Mouse (Mus musculus): ENCODE data around the gene Fam186b.
"Not testable (repeated sequence)": the region's sequence is repeated elsewhere in the genome, so short reads cannot be mapped to it uniquely, and the experiment has no call there.

The Fam186b gene

DNA sequence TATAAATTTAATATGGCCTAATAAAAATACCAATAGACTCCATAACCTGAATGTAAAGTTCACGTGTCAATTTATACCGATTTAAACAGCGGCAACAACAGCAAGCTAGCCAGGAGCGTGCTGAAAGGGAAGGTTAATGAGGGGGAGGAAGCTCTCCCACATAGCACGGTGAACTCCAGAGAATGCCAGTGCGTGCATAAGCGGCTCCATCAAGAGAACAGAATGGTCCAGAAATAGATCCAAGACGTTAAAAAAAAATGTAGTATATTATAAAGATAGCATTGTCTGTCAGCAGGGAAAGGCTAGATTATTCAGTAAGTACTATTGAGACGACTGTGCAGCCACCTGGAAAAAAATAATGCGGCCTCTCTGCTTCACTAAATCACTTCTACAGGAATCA is 33.0 kb downstream of the Fam186b start:
- in situ Hi-C loops (cut with MboI, MseI), result no loop called here

DNA sequence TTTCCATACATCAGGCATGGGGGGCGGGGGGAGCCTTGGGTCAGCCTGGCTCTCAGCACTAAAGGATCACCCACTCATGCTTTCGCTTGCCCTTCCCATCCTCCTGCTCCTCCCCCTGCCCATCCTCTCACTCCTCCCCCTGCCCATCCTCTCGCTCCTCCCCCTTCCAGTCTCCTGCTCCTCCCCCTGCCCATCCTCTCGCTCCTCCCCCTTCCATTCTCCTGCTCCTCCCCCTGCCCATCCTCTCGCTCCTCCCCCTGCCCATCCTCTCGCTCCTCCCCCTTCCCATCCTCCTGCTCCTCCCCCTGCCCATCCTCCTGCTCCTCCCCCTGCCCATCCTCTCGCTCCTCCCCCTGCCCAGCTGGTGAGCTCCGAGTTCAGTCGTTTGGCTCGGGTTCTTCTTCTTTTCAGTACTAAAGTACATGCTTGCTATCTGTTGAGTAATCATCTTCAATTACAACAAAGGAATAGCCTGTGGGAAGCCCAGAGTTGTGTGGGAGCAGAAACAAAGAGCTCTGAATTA is 35.9 kb downstream of the Fam186b start:
- in situ Hi-C loops (cut with MboI, MseI), result no loop called here

DNA sequence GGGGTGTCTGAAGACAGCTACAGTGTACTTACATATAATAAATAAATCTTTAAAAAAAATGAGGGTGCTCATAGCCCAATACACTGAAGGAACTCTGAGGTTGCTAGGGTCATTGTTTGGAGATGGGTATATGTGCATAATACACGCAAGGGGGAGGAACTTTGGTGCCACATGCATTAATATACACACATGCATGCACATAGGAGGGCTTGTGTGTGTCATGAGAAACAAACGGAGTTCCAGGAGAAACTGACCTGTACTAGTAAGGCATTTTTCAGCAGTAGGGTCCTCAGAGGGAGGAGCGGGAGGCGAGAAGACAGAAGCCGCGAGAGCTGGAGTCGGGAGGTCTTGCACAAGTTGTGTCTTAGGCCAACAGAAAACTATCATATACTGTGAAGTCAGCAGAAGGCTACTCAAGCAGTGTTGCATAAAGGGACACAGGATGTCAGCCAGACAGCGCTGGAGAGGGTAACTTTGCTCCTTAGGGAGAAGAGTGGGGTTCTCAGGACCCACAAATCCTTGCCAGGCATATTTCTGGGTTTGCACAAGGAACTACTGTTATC is 36.4 kb downstream of the Fam186b start:
- in situ Hi-C loops (cut with MboI, MseI), result no loop called here

DNA sequence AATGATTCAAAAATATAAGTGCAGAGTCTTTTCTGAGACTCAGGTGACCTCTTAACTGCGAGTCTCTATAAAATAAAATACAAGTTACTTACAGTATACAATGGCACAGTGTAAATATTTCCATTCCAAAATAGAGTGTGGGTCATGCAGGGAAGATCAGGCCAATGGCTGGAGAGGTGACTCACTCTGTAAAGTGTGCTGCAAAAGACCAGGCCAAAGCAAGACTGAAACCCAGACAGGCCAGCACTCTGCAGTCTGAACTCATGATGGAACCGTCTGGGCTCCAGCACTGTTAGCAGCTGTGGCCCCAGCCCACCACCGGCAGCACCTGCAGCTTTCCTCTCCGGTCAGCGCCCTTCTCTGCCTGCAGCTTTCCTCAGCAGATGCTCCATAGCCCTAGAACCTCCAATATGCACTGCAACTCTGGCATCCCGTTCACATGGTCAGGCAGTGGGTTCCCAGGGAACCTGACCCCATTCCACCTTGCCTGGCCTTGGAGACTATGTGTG is 40.4 kb downstream of the Fam186b start:
- in situ Hi-C loops (cut with MboI, MseI), result no loop called here

DNA sequence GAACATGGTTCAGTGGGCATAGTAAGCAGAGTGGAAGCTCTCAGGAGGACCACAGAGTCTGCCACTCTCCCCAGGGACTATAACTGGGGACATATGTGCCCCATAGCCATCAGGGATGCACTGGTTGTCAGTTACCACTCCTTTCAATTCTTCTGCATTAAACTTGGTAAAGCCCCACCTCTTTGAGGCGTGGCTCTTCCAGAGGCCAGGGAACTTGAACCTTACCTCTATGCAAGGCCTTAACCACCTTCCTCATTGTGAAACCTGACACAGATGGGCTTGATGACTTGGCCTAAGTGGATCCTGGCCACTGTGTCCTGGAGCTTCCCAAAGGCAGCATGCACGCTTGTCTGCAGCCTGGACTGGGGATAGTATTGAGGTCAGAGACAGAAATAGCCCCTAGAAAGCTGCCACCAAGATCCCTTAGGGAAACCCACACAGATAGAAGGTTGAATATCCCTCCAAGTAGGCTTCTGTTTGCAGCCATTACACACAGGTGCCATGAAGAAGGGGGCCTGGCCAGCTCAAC is 41.1 kb downstream of the Fam186b start:
- in situ Hi-C loops (cut with MboI, MseI), result no loop called here

DNA sequence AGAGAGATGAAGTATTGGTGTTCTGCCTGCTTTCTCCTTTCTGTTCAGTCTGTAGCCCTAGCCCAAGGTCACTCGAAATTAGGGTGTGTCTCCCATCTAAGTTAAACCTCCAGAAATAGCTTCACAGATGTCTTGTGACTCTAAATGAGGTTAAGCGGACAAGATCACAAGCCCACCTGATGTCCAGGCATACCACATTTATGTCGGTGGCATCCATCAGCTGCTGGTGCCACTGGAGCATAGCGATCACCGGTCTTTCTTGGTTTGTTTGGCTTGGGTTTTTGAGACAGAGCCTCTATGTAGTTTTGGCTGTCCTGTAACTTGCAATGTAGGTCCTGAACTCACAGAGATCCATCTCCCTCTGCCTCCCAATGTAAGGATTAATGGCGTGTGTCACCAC is 41.9 kb downstream of the Fam186b start:
- in situ Hi-C loops (cut with MboI, MseI), result no loop called here

DNA sequence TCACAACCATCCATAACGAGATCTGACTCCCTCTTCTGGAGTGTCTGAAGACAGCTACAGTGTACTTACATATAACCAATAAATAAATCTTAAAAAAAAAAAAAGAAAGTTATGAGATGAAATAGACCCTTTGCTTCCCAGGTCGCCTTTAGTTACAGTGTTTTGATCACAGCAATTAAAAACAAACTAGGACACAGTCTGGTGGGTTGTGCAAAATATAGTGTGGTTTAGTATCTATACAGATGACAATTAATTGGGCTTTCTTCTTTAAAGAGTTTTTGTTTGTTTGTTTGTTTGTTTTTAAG is 42.6 kb downstream of the Fam186b start:
- in situ Hi-C loops (cut with MboI, MseI), result not testable (repeated sequence)

DNA sequence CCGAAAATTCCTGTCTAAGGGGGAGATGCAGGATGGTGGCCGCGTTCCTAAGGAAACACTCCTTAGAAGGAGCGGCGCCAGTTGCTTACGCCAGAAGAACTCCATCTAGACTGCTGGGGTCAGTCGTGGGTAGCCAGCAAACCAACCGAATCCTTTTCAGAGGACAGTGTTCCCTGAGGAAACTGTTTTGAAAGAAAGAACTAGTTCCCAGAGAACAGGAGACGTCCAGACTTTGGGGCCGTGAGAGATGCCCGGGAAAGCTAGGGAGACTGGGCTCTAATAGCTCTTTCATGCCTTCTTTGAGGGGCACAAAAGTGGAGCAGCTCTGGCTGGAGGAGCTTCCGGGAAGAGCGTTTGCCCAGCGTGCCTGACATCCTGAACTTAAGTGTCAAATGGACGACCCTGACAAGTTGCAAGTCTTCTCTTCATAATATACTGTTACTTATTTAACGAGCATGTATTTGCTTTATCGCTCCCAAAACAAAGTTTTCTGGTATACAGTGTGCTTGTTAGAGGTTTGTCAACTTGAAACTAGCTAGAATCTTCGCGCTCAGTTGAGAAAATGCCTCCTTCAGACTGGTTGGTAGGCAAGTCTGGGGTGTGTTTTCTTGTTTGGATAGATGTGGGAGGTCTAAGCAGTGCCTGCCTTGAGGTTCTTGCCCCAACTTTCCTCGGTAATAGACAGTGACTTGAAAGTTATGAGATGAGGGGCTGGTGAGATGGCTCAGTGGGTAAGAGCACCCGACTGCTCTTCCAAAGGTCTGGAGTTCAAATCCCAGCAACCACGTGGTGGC is 43.1 kb downstream of the Fam186b start:
- in situ Hi-C loops (cut with MboI, MseI), result no loop called here

DNA sequence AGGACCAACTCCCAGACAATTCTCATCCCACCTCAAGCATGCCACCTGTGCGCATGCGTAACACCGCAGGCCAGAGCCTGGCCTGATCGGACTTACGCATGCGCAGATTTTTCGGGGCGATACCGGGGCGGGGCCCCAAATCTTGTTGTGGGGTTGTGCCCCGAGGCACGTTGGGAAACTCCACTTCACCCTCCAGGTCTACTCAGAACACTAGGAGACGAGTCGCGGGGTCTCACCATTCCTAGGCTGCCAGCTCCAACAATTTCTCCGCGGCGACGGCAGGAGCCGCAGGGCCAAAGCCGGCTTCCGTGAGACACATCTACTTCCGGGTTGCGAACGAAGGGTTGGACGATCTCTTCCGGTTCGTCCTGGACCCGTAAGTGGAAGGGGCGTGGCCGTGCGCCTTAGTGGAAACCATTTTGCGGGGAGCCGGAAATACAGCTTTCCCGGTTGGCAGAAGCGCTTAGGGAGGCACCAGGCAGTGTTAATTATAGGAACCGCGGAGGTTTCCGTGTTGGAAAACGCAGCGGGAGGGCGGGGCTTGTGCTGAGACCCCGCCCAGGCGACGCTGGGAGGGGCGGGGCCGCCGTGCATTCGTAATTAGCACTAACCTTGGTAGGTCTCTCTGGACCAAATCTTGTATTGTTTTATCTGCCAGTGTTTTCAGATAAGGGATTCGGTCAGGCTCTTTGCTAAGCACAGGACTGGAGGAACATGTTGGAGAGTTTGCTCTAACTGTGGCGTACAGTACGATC is 43.9 kb downstream of the Fam186b start, which contains the start of gene Mcrs1:
Gene Mcrs1 (minus strand): TSS at position 336 of the 755 bp plus-strand sequence.
- in situ Hi-C loops (cut with MboI, MseI), result no loop called here

DNA sequence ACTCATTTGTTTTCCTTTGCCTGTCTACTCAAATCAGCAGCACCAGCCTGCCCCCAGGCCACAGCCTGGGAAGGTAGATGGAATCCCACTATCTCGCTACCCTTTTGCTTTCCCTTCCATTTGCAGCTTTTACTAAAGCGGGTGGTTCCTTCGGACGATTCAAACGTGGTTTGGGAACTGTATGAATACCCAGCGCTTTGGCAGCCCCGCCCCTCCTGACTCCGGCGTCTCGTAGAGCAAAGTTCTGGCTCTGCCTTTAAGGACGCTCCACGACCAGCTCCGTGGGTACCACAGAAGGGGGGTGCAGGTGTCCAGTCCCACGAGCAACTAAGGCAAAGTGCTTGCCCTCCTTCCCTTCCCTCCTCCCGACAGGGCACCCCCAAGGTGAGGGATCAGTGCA is 44.6 kb downstream of the Fam186b start:
- in situ Hi-C loops (cut with MboI, MseI), result not testable (repeated sequence)

DNA sequence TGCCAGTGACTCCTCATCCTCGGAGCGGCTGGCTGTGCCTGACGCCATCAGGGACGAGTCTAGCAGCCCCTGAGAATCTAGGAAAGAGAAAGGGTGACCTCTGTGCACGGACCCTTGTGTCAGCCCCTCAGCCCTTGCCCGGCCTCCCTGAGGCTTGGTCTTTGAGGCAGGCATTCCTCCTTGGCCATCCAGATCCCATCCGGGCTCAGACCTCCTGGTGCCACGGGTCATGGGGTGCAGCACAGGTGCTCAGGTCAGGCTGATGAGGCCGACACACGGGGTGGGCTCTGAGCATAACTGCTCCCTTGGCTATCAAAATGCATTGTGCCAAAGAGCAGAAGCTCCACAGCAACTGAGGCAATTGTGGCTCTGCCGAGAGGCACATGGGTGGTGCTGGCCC is 45.8 kb downstream of the Fam186b start:
- in situ Hi-C loops (cut with MboI, MseI), result loop anchor here (10.0 kb wide), 1 partner anchor 315 kb away; the partner anchor contains the start of gene Tuba1b

DNA sequence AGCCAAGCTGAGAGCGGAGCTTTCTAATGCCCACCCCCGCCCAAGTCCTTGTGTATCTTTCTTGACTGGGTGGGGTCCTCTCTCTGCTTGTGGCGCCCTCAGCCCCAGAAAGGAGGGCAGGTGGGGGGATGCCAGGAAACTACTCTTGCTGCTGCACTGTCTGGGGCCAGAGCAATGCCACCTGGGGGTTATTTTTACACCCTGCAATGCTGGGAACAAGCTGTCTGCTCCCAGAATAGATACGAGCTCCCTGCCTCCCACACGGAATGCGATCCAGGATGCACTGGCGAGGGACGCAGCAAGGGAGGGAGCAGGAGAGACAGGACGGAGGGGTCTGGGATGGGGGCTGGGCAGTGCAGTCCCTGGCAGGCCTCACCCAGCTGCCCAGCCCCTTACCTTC is 46.7 kb downstream of the Fam186b start:
- in situ Hi-C loops (cut with MboI, MseI), result loop anchor here (10.0 kb wide), 1 partner anchor 314 kb away; the partner anchor contains the start of gene Tuba1b

DNA sequence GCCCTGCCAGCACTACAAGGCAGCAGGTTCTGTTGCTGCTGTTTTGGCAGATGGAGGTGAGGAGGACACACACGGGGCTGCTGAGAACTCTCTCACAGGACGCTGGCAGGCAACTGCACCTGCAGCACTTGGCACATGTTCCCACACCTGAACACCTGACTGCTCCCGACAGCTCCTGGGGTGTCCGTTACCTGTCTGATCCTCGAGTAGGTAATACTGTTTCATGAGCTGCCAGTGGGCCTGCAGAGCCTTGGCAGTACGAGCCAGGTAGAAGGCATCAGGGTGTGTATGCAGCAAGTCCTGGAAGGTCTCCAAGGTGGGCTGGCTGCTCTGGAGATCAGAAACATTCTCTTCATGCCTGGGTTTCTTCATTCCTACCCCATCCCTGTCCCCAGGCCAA is 49.0 kb downstream of the Fam186b start:
- in situ Hi-C loops (cut with MboI, MseI), result loop anchor here (10.0 kb wide), 1 partner anchor 312 kb away; the partner anchor contains the start of gene Tuba1b

DNA sequence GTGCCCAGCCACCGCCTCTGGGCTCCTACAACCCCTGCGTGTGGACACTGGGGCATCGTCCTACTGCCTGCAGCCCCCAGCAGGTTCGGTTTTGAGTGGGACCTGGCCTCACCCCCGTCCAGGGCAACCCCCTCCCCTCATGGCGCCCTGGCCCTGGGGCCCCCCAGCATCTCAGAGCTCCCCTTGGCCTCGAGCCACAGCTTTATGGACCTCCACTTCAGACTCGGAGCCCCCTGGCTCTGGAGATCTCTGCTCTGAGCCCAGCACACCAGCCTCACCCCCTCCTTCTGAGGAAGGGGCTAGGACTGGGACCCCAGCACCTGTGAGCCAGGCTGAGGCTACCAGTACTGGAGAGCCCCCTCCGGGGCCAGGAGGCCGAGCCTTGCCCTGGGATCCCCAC is 53.6 kb downstream of the Fam186b start:
- in situ Hi-C loops (cut with MboI, MseI), result loop anchor here (10.0 kb wide), 1 partner anchor 307 kb away; the partner anchor contains the start of gene Tuba1b

DNA sequence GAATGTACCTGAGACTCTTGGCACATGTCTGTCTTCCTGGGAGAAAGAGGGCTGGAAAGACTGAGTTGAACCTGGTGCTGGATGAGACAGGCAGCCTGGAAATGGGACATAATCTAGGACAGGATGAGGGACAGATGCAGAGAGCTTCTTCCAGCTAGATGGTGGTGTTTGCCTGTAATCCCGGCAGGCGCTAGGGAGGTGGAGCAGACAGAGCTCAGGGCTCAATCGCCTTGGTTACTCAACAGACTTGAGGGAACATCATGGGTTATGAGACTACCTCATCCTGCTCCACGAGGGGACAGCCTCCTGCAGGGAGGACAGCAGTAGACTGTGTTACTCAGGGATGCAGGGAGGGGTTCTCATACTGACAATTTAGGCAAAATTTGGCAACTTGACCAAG is 54.4 kb downstream of the Fam186b start:
- in situ Hi-C loops (cut with MboI, MseI), result loop anchor here (10.0 kb wide), 1 partner anchor 306 kb away; the partner anchor contains the start of gene Tuba1b

DNA sequence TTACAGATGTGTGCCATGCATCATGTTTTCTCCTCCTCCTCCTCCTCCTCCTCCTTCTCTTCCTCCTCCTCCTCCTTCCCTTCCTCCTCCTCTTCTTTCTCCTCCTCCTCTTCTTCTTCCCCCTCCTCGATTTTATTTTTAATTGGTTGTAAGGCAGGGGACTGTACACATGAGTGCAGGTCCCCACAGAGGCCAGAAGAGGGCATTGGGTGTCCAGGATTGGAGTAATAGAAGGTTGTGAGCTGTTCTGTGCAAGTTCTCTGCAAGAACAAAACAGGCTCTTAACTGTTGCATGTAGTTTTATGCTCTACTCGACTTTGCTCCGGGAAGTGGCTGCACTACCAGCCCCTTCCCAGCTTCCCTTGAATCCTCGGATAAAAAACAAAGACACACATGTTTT is 55.6 kb downstream of the Fam186b start:
- in situ Hi-C loops (cut with MboI, MseI), result loop anchor here (10.0 kb wide), 1 partner anchor 305 kb away; the partner anchor contains the start of gene Tuba1b

DNA sequence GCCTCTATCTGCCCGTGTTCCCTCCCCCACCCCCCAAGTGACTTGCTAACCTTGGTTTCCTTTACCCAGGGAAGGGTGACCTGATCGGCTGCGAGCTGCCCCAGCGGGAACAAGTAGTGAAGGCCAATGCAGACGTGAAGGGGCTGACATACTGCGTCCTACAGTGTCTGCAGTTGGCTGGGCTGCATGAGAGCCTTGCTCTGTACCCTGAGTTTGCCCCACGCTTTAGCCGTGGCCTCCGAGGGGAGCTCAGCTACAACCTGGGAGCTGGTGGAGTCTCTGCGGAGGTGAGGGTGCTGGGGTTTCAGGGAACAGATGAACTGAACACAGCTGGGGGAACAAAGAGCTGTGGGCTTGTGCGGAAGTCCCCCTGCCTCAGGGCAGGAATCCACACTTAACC is 57.7 kb downstream of the Fam186b start:
- in situ Hi-C loops (cut with MboI, MseI), result no loop called here

DNA sequence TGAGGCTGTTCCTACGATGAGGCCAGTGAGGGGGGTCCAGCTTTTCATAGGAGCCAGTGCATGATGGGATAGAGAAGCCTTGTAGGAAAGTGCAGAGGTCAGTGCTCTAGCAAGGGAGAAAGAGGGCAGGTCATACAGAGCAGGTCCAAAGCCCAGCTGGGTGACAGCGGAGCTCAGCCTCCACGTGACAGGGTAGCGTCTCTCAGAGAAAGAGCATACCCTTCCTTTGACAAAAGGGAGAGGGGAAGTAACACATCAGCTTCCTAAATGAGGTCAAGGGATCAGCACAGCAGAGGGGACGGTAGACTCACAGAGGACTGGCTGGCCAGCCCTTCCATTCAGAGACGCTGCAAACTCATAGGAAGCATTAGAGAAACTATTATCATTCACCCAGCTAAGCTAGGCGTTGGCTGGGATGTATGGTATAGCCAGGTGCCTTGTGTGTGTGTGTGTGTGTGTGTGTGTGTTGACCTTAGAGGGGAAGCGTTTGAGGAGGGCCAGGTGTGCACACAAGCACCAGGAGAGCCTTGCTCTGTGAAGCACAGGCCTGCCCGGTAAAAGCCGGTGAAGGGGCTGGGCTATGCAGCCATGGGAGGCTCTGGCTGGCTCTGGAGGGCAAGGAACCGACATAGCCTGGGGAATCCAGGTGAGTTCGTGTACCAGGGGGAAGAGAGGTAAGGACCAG is 61.2 kb downstream of the Fam186b start:
- in situ Hi-C loops (cut with MboI, MseI), result no loop called here

DNA sequence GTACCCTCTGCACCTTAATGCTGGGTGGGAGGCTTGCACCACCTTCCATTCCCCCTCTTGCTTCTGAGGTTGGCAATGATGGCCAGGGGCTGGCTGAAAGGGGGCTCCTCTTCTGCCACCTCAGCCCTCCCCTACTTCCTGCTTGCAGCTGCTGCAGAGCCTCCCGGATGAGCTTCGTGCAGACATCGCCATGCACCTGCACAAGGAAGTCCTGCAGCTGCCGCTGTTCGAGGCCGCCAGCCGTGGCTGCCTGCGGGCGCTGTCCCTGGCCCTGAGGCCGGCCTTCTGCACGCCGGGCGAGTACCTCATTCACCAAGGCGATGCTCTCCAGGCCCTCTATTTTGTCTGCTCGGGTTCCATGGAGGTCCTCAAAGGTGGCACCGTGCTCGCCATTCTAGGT is 62.0 kb downstream of the Fam186b start:
- in situ Hi-C loops (cut with MboI, MseI), result no loop called here

DNA sequence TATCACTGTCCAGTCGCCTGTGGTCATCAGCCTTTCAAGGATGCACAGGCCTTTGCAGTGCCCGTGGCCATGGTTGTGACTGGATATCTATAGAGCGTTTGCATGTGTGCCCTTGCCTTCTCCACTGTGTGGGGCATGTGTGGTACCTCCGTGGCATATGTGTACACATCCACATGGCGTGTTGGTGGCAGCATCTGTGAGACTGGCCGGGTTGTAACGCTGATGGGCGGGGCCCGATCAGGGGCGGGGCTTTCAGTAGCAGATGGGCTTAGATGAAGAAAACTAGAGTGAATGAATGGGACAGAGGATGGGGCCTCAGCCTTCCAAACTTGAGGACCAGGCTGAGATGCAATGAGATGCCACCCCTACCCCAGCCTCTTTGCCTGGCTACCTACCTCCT is 63.7 kb downstream of the Fam186b start:
- in situ Hi-C loops (cut with MboI, MseI), result no loop called here

DNA sequence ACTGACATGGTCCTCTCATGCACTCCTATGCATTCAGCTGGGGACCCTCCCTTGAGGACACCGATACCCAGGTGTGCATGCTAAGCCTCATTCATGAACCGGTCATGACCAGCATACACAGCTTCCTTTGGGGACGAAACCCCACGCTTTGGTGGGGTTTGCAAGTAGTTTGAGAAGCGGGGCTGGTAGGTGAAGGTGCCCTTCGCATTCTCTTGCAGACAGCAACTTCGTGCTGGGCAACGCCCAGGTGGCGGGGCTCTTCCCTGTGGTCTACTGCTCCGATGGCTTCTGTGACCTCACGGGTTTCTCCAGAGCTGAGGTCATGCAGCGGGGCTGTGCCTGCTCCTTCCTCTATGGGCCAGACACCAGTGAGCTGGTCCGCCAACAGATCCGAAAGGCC is 69.6 kb downstream of the Fam186b start:
- in situ Hi-C loops (cut with MboI, MseI), result no loop called here

Data from T-helper 1 cell (primary cell).